Mouse (Mus musculus) left cerebral cortex, postnatal 4 days (tissue): ENCODE results near the gene Slc25a13. TPM values are rescaled to one million over a fixed set of nuclear protein-coding genes. Genes with fewer than 3 reads are reported as not detected.
A peak's percentile ranks its signal among the peaks of the same experiment; 100 is the strongest.

Source experiments
- DNase-seq: peaks from one replicate; pipeline ENCODE4 v3.0.0-alpha.2; 2022
- intact Hi-C: fragments of 180-260 bp; cut with DNase I; formaldehyde crosslinking; loops from one replicate; pipeline ENCODE4 v1.15.1; 2025
- total RNA-seq, 2 experiments: library from RNA; stranded (reverse); gene quantifications; 2 replicates each; pipeline ENCODE4 v1.2.3; 2021

The Slc25a13 gene
- total RNA-seq, 2 experiments from 2014 or later, result 2.4 to 2.5 TPM

- intact Hi-C loops, result no loop called here
- DNase-seq, result no peak
These were observed 158.4 kb downstream of the Slc25a13 start for GRCm38 (mm10) chr6:6058548-6058947.

GRCm38 (mm10) chr6:6053946-6054345, 163.0 kb downstream of the Slc25a13 start:
- DNase-seq, result no peak
- intact Hi-C loops, result no loop called here

- no peak for DNase-seq
- intact Hi-C loops, result no loop called here
These were observed 164.3 kb downstream of the Slc25a13 start for GRCm38 (mm10) chr6:6052696-6053095.

GRCm38 (mm10) chr6:6046729-6047424, 170.1 kb downstream of the Slc25a13 start:
- intact Hi-C loops, result no loop called here
- DNase-seq, result no peak

GRCm38 (mm10) chr6:6038773-6039550, 178.0 kb downstream of the Slc25a13 start:
- intact Hi-C loops, result no loop called here
- DNase-seq, result peak; percentile 10

GRCm38 (mm10) chr6:6027664-6028063, 189.3 kb downstream of the Slc25a13 start:
- intact Hi-C loops, result no loop called here
- DNase-seq, result no peak

GRCm38 (mm10) chr6:6023976-6024375, 193.0 kb downstream of the Slc25a13 start:
- intact Hi-C loops, result no loop called here
- DNase-seq, result no peak

- DNase-seq, result no peak
- intact Hi-C loops, result no loop called here
These were observed 200.0 kb downstream of the Slc25a13 start for GRCm38 (mm10) chr6:6016931-6017330.

- intact Hi-C loops, result no loop called here
- DNase-seq, result no peak
These were observed 201.4 kb downstream of the Slc25a13 start for GRCm38 (mm10) chr6:6015616-6016015.

- intact Hi-C loops, result no loop called here
- DNase-seq, result no peak
These were observed 205.6 kb downstream of the Slc25a13 start for GRCm38 (mm10) chr6:6011364-6011763.

- intact Hi-C loops, result loop anchor here (5.0 to 10.0 kb wide), 2 partner anchors 151 to 871 kb away; no protein-coding TSS in a partner anchor
- DNase-seq, result peak; percentile 89
These were observed 211.1 kb downstream of the Slc25a13 start for GRCm38 (mm10) chr6:6005762-6006431.

GRCm38 (mm10) chr6:6004756-6005485, 212.1 kb downstream of the Slc25a13 start:
- intact Hi-C loops, result loop anchor here (5.0 to 10.0 kb wide), 2 partner anchors 150 to 872 kb away; no protein-coding TSS in a partner anchor

GRCm38 (mm10) chr6:6002061-6002460, 214.9 kb downstream of the Slc25a13 start:
- peak; percentile 28 for DNase-seq
- intact Hi-C loops, result loop anchor here (10.0 kb wide), 1 partner anchor 147 kb away; no protein-coding TSS in a partner anchor

More at GRCm38 (mm10) chr6:6004756-6005485, 212.1 kb downstream of the Slc25a13 start:
- no peak for DNase-seq

- no peak for DNase-seq
These were observed 219.4 kb downstream of the Slc25a13 start for GRCm38 (mm10) chr6:5997535-5997934.

GRCm38 (mm10) chr6:5993056-5993455, 223.9 kb downstream of the Slc25a13 start:
- intact Hi-C loops, result no loop called here

More at GRCm38 (mm10) chr6:5997535-5997934, 219.4 kb downstream of the Slc25a13 start:
- intact Hi-C loops, result no loop called here

GRCm38 (mm10) chr6:5991817-5992755, 224.9 kb downstream of the Slc25a13 start:
- intact Hi-C loops, result no loop called here
- DNase-seq, result peak; percentile 68

More at GRCm38 (mm10) chr6:5993056-5993455, 223.9 kb downstream of the Slc25a13 start:
- peak; percentile 16 for DNase-seq

GRCm38 (mm10) chr6:5991243-5991642, 225.7 kb downstream of the Slc25a13 start:
- intact Hi-C loops, result no loop called here
- DNase-seq, result no peak
